Mouse (Mus musculus): ENCODE measurements at regions not wholly inside any gene's neighbourhood (a gene's known extent, or its start where the extent isn't known, plus 50 kb on each side); places are given as distances from the start of the nearest gene placed in this dataset.

DNA sequence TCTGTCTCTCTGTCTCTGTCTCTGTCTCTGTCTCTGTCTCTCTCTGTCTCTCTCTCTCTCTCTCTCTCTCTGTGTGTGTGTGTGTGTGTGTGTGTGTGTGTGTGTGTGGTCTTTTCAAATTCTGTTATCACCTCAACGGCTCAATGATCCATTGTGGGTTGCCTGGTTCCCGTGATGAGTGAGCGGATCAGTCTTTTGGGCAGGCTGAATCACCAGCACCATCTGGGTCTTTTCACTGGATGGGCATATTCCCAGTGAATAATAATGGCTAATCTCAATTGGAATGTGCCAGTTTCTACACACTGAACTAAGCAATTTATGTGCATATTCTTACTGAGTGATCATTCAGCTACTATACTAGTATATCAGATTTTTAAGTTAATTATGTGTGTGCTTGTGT, 216.4 kb downstream of the Lmx1a start:
- no peak for DNase-seq (ENCODE audit: low spot score in 2 of 2)

GRCm38 (mm10) chr1:167912074-167912473, 223.0 kb downstream of the Lmx1a start:
- no peak for DNase-seq (ENCODE audit: low spot score in 2 of 2)

DNA sequence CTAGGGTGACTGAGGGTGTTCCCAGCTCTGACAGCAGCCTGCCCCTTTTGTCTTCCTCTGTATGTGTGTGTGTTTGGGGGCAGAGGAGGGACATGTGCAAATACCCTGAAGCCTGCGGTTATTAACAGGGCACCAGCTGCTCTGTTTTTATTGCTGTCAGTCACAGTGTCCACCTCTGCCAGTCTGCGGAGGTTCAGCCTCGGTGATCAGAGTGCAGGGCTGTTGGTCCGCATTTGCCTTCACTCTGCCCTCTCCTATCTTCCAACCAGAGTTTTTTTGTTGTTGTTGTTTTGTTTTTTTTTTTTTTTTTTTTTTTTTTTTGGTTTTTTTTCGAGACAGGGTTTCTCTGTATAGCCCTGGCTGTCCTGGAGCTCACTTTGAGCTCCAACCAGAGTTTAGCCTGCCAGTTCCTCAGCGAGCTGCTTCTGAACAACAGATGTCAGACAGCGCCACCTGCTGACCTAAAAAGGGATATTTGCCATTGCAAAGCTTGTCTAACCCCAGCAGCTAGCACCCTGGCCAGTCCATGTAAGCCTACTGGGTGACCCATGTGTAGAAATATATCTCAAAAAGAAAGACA, 226.0 kb downstream of the Lmx1a start:
- peak; percentile 56 to 63 for DNase-seq (ENCODE audit: low spot score in 2 of 2)

DNA sequence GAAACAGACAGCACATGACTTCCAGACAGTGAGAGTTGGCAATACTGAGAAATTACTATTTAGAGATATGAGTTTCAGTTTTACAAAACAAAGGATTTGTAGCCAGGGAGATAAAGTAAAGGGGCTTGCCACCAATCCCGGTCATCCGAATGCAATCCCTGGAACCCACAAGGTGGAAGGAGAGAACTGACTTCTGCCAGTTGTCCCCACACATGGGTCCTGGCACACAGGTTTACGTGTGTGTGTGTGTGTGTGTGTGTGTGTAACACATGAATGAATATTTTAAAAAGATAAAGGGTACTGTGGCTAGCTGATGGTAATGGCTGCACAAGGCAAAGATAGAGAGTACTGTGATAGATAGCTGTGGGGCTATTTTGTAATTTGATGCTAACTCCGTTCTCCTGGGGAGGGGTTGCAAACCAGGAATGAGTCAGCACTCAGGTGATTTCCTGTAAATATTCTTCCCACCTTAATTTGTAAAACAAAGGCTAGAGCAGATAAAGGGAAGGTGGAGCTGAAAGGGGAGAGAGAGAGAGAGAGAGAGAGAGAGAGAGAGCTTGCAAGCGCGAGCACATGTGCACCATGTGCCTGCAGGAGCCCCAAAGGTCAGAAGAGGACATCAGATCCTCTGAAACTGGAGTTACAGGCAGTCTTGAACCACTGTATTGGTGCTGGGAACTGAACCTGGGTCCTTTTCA, 226.7 kb downstream of the Lmx1a start:
- no peak for DNase-seq (ENCODE audit: low spot score in 2 of 2)

DNA sequence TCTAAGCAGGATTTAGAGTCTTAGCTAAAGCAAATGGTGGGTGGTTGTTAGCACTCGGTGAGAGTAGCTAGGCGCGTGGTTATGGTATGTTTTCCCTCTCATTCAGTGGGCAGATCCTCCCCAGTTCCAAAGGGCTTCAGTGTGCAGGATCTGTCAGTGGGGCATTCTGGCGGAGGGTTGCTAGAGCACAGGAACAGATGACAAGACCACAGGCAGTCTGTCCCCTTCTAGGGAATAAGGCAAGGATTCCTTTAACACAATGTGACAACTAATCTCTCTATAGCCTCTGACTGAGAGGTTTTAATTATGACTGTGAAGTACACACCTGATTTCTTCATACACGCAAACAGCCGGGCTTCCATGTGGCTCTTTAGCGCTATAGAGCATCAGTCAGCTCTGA, 233.9 kb downstream of the Lmx1a start:
- no peak for DNase-seq (ENCODE audit: low spot score in 2 of 2)

DNA sequence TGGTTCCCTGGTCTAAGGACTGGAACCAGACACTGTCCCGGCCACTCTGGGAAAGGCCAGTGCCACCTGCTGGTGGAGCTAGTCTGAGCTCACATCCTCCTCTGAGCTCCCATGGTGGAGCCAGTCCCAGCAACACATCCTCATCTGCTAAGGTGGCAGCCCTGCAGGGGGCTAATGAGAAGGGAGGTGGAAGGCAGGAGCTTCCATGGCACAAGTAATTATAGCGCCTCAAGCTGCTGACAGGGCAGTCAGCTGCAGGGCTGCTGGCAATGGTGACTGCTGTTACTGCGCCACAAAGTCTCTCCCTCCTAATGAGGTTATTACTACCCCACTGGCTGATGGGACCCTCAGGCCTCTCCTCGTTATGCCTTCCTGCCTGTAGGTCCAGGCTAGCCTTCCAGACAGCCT, 239.0 kb downstream of the Lmx1a start:
- no peak for DNase-seq (ENCODE audit: low spot score in 2 of 2)

DNA sequence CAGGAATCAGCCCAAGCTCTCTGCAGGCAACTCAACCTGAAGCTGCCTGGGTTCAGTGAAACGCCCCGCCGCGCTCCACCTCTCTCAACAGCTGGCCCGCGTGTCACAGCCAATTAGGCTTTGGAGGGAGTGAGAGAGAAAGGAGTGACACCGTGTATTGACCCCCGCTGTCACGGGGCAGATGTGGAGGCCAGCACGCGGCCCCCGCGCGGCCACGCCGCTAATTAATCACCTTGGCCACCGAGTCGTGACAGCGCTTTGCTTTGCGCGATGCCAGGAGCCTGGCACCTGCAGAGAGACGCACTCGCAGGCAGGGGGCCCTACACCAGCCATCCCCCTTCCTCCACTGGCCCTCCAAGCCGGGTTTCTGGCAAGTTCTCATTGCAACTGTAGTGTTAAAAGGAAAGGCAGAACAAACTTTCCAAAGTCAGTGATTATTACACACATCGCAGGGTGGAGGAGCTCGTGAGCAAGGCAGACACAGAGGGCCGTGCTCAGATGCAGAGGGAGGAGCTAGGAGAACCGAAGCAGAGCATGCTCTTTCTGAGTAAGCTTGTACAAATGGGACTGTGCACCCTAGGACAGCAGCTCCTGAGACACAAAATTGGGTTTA, 240.8 kb downstream of the Lmx1a start:
- no peak for DNase-seq (ENCODE audit: low spot score in 2 of 2)

DNA sequence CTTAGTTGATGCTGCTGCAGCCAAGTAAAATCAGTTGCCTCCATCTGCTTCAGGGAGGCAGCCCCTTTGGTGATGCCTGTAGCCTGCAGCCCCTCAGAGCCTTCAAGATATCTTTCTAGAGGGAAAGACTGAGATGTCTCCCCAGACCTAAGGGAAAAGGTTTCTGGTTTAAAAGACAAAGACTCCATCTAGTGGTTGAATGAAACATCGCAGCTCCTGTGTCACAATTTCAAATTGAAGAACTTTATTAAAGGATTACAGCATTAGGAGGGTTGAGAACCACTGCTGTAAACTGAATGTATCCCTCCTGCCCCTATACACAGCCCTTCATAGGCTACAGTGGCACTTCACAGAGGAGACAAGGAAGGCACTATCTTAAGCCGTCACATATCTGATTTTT, 243.1 kb downstream of the Lmx1a start:
- DNase-seq (ENCODE audit: low spot score in 2 of 2) = no peak

GRCm38 (mm10) chr1:167936726-167937125, 247.7 kb downstream of the Lmx1a start:
- DNase-seq (ENCODE audit: low spot score in 2 of 2) = no peak

GRCm38 (mm10) chr1:167938176-167938575, 249.1 kb downstream of the Lmx1a start:
- no peak for DNase-seq (ENCODE audit: low spot score in 2 of 2)

DNA sequence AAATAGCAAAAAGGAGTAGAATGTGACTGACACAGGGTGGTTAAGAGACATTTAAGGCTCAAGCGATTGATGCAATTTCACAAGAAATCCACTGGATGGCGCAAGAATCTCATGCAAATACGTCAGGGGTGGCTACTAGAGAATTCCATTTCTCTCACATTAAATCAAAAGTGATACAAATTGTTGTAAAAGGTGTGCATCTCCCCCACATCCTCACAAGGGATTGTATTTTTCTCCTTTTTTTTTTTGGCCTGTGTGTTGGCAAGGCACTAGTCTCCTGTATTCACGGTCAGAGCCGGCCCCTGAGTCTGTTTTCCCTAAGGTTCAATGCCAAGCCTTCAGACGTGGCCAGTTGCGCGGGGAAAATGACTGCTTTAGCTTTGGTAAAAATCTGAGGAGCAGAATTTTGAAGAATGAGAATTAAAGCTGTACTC, 253.0 kb downstream of the Lmx1a start:
- no peak for DNase-seq (ENCODE audit: low spot score in 2 of 2)

GRCm38 (mm10) chr1:167943121-167943520, 254.1 kb downstream of the Lmx1a start:
- no peak for DNase-seq (ENCODE audit: low spot score in 2 of 2)

GRCm38 (mm10) chr1:167945615-167946252, 256.7 kb downstream of the Lmx1a start:
- peak; percentile 67 to 83 for DNase-seq (ENCODE audit: low spot score in 2 of 2)

DNA sequence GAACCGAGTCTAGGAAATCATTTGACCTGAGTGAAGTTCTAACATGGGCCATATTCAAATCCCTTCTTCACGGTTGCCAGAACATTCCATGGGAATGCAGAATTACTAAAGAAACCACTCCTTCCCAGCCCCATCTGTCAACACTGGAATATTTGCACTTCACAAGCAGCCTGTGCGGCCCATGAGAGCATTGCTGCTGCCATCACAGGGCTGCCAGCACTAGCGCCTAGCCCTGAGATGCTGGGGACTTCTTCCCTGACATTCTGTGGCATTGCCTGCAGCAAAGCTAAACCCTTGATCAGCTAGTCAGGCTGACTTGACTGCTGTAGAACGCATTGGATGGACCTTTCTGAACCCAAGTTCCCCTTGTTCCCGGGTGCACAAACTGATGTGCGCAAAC, 258.8 kb downstream of the Lmx1a start:
- DNase-seq (ENCODE audit: low spot score in 2 of 2) = no peak

DNA sequence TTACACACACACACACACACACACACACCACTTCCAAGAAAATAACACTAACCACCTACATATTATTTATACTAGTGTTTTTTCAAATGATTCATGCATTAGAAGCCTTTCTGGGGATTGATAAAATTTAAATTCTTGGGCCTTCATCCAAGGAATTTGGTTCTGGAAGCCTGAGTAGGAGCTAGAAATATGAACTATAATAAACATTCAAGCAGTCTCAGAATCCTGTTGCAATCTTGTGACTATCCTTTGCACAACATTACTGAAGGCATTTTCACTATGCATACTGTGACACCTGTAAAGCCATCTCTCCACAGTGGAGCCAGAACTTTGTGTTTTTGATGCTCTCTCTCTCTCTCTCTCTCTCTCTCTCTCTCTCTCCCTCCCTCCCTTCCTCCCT, 262.7 kb downstream of the Lmx1a start:
- no peak for DNase-seq (ENCODE audit: low spot score in 2 of 2)

- DNase-seq (ENCODE audit: low spot score in 2 of 2) = no peak
These were observed 269.5 kb downstream of the Lmx1a start for GRCm38 (mm10) chr1:167958531-167958930.

DNA sequence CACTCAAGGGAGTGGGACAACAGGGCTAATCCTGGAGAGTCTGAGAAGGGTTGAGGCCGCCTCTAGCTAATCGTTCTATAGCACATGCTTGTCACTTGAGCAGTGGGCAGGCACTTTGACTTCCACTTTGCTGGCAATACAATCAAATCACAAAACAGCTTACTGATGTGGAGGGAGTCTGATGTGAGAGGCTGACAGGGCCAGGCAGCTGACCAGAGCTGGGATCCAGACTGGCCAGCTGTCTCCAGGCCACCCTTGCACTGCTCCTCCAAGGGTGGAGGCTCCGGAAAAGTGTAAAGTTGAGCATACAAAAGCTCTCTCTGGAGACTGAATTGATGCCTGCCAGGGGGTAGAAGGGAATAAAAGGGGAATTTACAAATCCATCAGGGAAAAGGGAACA, 280.5 kb downstream of the Lmx1a start:
- no peak for DNase-seq (ENCODE audit: low spot score in 2 of 2)

- DNase-seq (ENCODE audit: low spot score in 2 of 2) = no peak
These were observed 280.9 kb downstream of the Lmx1a start for GRCm38 (mm10) chr1:167969985-167970384.

GRCm38 (mm10) chr1:167976708-167977107, 287.7 kb downstream of the Lmx1a start:
- DNase-seq (ENCODE audit: low spot score in 2 of 2) = no peak

- peak in 1 of 2 experiments; percentile 25 for DNase-seq (ENCODE audit: low spot score in 2 of 2)
These were observed 290.1 kb downstream of the Lmx1a start for GRCm38 (mm10) chr1:167979187-167979586.

DNA sequence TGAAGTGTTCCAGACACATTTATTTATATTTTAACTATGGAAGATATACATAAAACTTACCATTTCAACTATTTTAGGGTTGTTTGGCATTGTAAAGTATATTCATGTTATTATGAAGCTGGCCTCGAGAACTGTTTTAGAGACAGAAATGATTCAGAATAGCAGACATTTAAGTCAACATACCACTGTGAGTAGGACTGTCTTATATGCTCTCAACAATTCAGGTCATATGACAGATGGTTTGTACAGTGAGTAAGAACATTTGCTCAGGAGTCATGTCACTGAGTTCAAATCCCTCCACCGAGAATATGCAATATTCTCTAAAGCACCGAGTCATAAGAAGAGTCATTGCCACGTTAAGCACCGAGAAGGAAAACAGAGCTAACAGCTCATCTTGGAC, 290.6 kb downstream of the Lmx1a start:
- no peak for DNase-seq (ENCODE audit: low spot score in 2 of 2)

- peak; percentile 4 to 38 for DNase-seq (ENCODE audit: low spot score in 2 of 2)
These were observed 292.3 kb downstream of the Lmx1a start for GRCm38 (mm10) chr1:167981292-167981691.

DNA sequence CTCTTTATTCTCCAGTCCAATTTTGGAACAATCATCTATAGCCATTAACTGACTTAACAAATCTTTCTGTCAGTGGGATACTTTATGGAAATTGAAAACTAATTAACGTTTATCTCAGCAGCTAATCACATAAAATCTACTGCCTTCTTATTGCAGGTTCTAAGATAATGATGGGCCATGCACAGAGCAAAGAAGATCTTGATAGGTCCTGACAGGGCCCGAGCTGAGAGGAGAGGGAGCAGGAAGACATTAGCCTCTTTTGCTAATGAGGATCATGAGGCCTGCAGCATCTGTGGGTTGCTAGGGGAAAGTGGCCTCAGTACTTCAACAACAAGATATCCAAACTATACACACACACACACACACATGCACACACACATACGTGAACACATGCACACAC, 318.4 kb downstream of the Lmx1a start:
- no peak for DNase-seq (ENCODE audit: low spot score in 2 of 2)
